Mouse (Mus musculus): ENCODE data around the gene Fpr1.

- TF ChIP-seq CTCF (IDR thresholded peaks at IDR 0.05; ENCODE audit: low read depth): no peak
- TF ChIP-seq EP300 (IDR thresholded peaks at IDR 0.05; ENCODE audit: low read depth): no peak
These were observed 16.8 kb downstream of the Fpr1 start for GRCm38 (mm10) chr17:17866801-17867469.

Data from heart, postnatal 0 days (tissue).